11 mouse cellular contexts compared by ENCODE assay signal in the genomic region with DNA sequence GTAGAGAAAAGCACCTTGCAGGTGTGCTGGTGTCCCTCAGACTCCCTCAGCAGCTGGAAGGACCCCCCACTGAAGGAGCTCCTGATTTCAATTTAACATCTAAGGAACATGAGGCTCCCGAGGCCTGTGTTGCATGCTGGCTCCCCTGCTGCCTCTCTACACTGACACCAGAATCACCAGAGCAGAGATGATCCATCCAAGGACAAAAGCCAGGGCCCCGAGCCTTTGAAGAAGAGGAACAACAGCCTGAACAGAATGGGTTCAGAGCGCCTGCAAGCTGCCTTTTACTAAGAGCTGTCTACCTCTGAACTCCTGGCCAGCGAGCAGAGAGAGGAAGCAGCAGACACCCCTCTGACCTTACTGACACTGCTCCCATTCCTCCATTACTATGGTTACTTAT.
"Had no signal": no experiment of that assay in that cellular context is flagged by ENCODE, and none has a peak within 500 bp of the region (broad histone marks: within the 10 kb centered on the region; RNA-seq: fewer than 3 reads in every experiment).

No protein-coding gene starts in this region.

- H3K27me3 ChIP-seq: kidney, embryonic 15.5 days; liver, embryonic 15.5 days; neural tube, embryonic 12.5 days had no signal

- H3K4me1 ChIP-seq: kidney, embryonic 15.5 days; liver, embryonic 15.5 days had no signal

- H3K36me3 ChIP-seq: kidney, embryonic 15.5 days; liver, embryonic 15.5 days; neural tube, embryonic 12.5 days had no signal

- ATAC-seq: lung, postnatal 0 days had no signal

- DNase-seq: kidney, postnatal 14 days; left cerebral cortex, postnatal 4 days; lung, adult 2 months; lung, postnatal 36 days; right cerebral cortex, postnatal 25 days; thymus, postnatal 36 days had no signal

- H3K9me3 ChIP-seq: kidney, embryonic 15.5 days; liver, embryonic 15.5 days; neural tube, embryonic 12.5 days had no signal

- H3K9ac ChIP-seq: kidney, embryonic 15.5 days; liver, embryonic 15.5 days; neural tube, embryonic 12.5 days had no signal

- H3K4me3 ChIP-seq: kidney, embryonic 15.5 days; liver, embryonic 15.5 days; neural tube, embryonic 12.5 days had no signal

- H3K27ac ChIP-seq: kidney, embryonic 15.5 days; liver, embryonic 15.5 days; neural tube, embryonic 12.5 days had no signal

- H3K4me2 ChIP-seq: kidney, embryonic 15.5 days; liver, embryonic 11.5 days; liver, embryonic 15.5 days; neural tube, embryonic 12.5 days had no signal
